In the genomic region with DNA sequence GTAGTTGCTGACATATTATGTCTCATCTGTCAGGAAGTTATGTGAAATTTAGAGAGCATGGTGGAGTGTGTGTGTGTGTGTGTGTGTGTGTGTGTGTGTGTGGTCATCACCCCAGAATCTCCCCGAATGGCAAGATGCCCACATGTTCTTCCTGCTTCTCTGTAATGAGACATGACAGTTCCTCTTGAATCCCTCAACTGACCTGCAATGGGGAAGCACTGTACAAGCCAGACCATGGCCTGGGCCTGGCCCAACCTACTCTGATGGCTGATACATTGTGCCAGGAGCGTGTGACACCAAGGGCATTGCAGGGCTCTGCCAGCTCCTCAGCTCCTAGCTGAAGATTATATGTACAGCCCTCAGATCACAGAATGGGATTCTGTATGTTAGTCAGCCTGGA, we compare ENCODE assay signal across 17 mouse cellular contexts.
DNase-seq lines count a peak whose midpoint lies in the region; ATAC-seq and TF ChIP-seq lines count a peak whose summit lies in the region.
"Had no signal": no experiment of that assay in that cellular context is flagged by ENCODE, and none has a peak within 500 bp of the region (broad histone marks: within the 10 kb centered on the region; RNA-seq: fewer than 3 reads in every experiment).

No protein-coding gene starts in this region.

- no peaks in the 10 kb centered on the region for H3K4me1 ChIP-seq in lung, postnatal 0 days (ENCODE audit: insufficient read depth, low read depth, low read length)
- H3K4me1 ChIP-seq in hindbrain, embryonic 11.5 days (replicated peaks; ENCODE audit: control insufficient read depth, insufficient read depth, low read length): no peaks in the 10 kb centered on the region
- H3K4me1 ChIP-seq: forebrain, embryonic 15.5 days; heart, embryonic 15.5 days; hindbrain, embryonic 10.5 days; neural tube, embryonic 12.5 days had no signal

- no peak for TF ChIP-seq CTCF in lung, postnatal 0 days (IDR thresholded peaks at IDR 0.05)

- no peaks in the 10 kb centered on the region for H3K27me3 ChIP-seq in lung, postnatal 0 days (replicated peaks; ENCODE audit: insufficient read depth, low read length)
- H3K27me3 ChIP-seq in hindbrain, embryonic 11.5 days (ENCODE audit: control insufficient read depth, insufficient read depth, low read length): no peaks in the 10 kb centered on the region
- H3K27me3 ChIP-seq: forebrain, embryonic 15.5 days; heart, embryonic 15.5 days; neural tube, embryonic 12.5 days had no signal

- no peak overlapping the region for H3K4me2 ChIP-seq in lung, postnatal 0 days (replicated peaks; ENCODE audit: low read depth, low read length)
- no peak overlapping the region for H3K4me2 ChIP-seq in hindbrain, embryonic 11.5 days (replicated peaks; ENCODE audit: low read depth, low read length)
- H3K4me2 ChIP-seq: forebrain, embryonic 15.5 days; heart, embryonic 15.5 days; neural tube, embryonic 12.5 days had no signal

- H3K27ac ChIP-seq in lung, postnatal 0 days (ENCODE audit: low read length): no peak overlapping the region
- no peak overlapping the region for H3K27ac ChIP-seq in hindbrain, embryonic 11.5 days (ENCODE audit: low read depth, low read length)
- H3K27ac ChIP-seq: forebrain, embryonic 15.5 days; heart, embryonic 15.5 days; hindbrain, embryonic 10.5 days; liver, embryonic 14.5 days; neural tube, embryonic 12.5 days had no signal

- WGBS in lung, postnatal 0 days: 73% methylated on average over 2 of the region's 2 CpGs
- 85% methylated on average over 2 of the region's 2 CpGs for WGBS in hindbrain, embryonic 11.5 days

- TF ChIP-seq EP300 in lung, postnatal 0 days (IDR thresholded peaks at IDR 0.05): no peak

- no peak overlapping the region for H3K4me3 ChIP-seq in lung, postnatal 0 days (ENCODE audit: low read depth, low read length)
- no peak overlapping the region for H3K4me3 ChIP-seq in hindbrain, embryonic 11.5 days (ENCODE audit: low read depth, low read length)
- H3K4me3 ChIP-seq: forebrain, embryonic 15.5 days; heart, embryonic 15.5 days; hindbrain, embryonic 10.5 days; neural tube, embryonic 12.5 days had no signal

- H3K9me3 ChIP-seq in lung, postnatal 0 days (ENCODE audit: low read length): no peaks in the 10 kb centered on the region
- H3K9me3 ChIP-seq in hindbrain, embryonic 11.5 days (ENCODE audit: control insufficient read depth, low read length): no peaks in the 10 kb centered on the region
- H3K9me3 ChIP-seq: forebrain, embryonic 15.5 days; heart, embryonic 15.5 days; hindbrain, embryonic 10.5 days; neural tube, embryonic 12.5 days had no signal

- no peak overlapping the region for H3K9ac ChIP-seq in lung, postnatal 0 days (replicated peaks; ENCODE audit: low read depth)
- no peak overlapping the region for H3K9ac ChIP-seq in hindbrain, embryonic 11.5 days (ENCODE audit: low read depth, low read length)
- H3K9ac ChIP-seq: forebrain, embryonic 15.5 days; heart, embryonic 15.5 days; liver, embryonic 14.5 days; neural tube, embryonic 12.5 days had no signal

- no peak for ATAC-seq in cerebellum, adult (ENCODE audit: insufficient number of reproducible peaks, low FRiP score, low TSS enrichment)
- no peak for ATAC-seq in lung, postnatal 0 days
- peak; percentile 83 for ATAC-seq in megakaryocyte progenitor cell, adult 5-6 weeks (replicated peaks; ENCODE audit: poor library complexity)
- no peak for ATAC-seq in hindbrain, embryonic 11.5 days (ENCODE audit: low FRiP score)
- ATAC-seq: forebrain, embryonic 15.5 days had no signal

- H3K36me3 ChIP-seq in lung, postnatal 0 days (ENCODE audit: insufficient read depth, low read length): no peaks in the 10 kb centered on the region
- H3K36me3 ChIP-seq in hindbrain, embryonic 11.5 days (ENCODE audit: control insufficient read depth, insufficient read depth, low read length): no peaks in the 10 kb centered on the region
- H3K36me3 ChIP-seq: forebrain, embryonic 15.5 days; heart, embryonic 15.5 days; hindbrain, embryonic 10.5 days; neural tube, embryonic 12.5 days had no signal

- peak; percentile 36 to 46 for DNase-seq in cerebellum, postnatal 10 days
- peak; percentile 22 for DNase-seq in lung, postnatal 10 days
- no peak for DNase-seq in lung, postnatal 0 days (ENCODE audit: low spot score)
- peak; percentile 24 for DNase-seq in brain, adult 2 months (ENCODE audit: low read depth, low spot score)
- DNase-seq in hindbrain, embryonic 11.5 days (ENCODE audit: low spot score): no peak
- DNase-seq: B cell, adult 2 months; embryo, embryonic 11 days; kidney, adult 18-20 months; kidney, postnatal 10 days; thymus, postnatal 4 days had no signal

Comparison
In these comparisons a context has a peak if more than half of its experiments do, and no peak if none do; other contexts are left out.
1. DNase-seq: peak in cerebellum, postnatal 10 days (2 of 2), lung, postnatal 10 days (single experiment) and brain, adult 2 months (single experiment); none in lung, postnatal 0 days (single experiment) and hindbrain, embryonic 11.5 days (single experiment).